Mouse (Mus musculus) left cerebral cortex, postnatal 25 days (tissue): ENCODE measurements at regions not wholly inside any gene's neighbourhood (a gene's known extent, or its start where the extent isn't known, plus 50 kb on each side); places are given as distances from the start of the nearest gene placed in this dataset.
"Not testable (repeated sequence)": the region's sequence is repeated elsewhere in the genome, so short reads cannot be mapped to it uniquely, and the experiment has no call there.

Experiments used
- DNase-seq, 2 experiments: peaks; one replicate each; pipeline ENCODE4 v3.0.0; 2022; ENCODE audit warnings: low spot score in 2 of 2, mixed read lengths in 1 of 2
- intact Hi-C: fragments of 180-260 bp; cut with DNase I; formaldehyde crosslinking; loops from one replicate; pipeline ENCODE4 v1.15.1; 2025

GRCm38 (mm10) chr10:6182400-6182799 is 260.2 kb upstream of the Rgs17 start:
- intact Hi-C loops = no loop called here
- DNase-seq = no peak

- intact Hi-C loops, DNase-seq: not testable (repeated sequence)
Measured at GRCm38 (mm10) chr10:6164311-6164710, 242.1 kb upstream of the Rgs17 start.

- intact Hi-C loops = no loop called here
- DNase-seq = no peak
Measured at GRCm38 (mm10) chr10:6156941-6157340, 234.7 kb upstream of the Rgs17 start.

- no peak for DNase-seq
- intact Hi-C loops = loop anchor here (5.0 kb wide), 1 partner anchor 53 kb away; no protein-coding TSS in a partner anchor
Measured at GRCm38 (mm10) chr10:6134091-6134490, 211.9 kb upstream of the Rgs17 start.

GRCm38 (mm10) chr10:6124423-6124822 is 202.2 kb upstream of the Rgs17 start:
- intact Hi-C loops, DNase-seq: not testable (repeated sequence)

DNA sequence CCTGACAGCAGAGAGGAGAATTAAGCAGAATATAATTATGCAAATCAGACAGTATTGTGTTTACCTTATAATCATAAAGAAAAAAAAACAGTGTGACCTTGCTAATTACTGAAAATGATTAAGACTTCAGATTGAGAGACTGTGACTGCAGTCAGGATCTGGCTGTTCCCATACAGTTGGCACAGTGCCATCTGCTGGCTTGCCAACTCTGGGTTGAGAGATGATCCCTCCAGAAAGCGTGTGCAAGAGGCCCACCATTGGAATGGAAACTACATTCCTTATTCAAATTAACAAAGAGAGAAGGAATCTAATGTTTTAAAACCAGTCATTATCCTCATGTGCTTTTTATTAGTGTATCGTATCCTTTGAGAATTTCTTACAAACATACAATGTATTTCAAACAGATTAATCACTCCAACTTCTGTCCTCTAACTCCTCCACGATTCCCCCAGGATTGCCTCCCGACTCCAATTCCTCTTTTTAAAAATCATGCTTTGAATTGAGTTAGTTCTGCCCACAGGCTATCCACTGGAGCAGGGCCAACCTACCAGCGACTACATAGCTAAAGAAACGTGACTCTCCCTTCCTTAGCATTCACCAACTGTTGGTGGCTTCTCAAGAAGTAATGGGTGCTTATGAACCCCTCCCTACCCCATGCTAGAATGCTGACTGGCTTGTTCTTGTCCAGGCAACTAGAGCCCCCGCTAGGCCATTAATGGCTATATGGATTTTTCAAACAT is 192.9 kb upstream of the Rgs17 start:
- DNase-seq = no peak
- intact Hi-C loops = no loop called here
